Mouse (Mus musculus) cortical plate, adult 2 months (tissue): ENCODE results near the gene Slc5a3.

ENCODE experiments used
- CTCF ChIP-seq: fragments of 200-500 bp; IDR thresholded peaks from 2 replicates; pipeline ENCODE4 v1.5.1; 2011; ENCODE audit warnings: mild to moderate bottlenecking, control low read depth, low read length; ENCODE audit not compliant: insufficient read depth; ENCODE audit errors: extremely low read depth
- POLR2A ChIP-seq: fragments of 200-500 bp; IDR thresholded peaks from 2 replicates; pipeline ENCODE4 v1.6.1; 2011; ENCODE audit warnings: mild to moderate bottlenecking, low read length, control low read depth; ENCODE audit not compliant: insufficient read depth; ENCODE audit errors: extremely low read depth

GRCm38 (mm10) chr16:92070338-92070737 is 12.2 kb downstream of the Slc5a3 start:
- TF ChIP-seq POLR2A (no peak), CTCF (no peak)
